Mouse (Mus musculus) ES-E14 (cell line): ENCODE data around the gene Errfi1. TPM values are rescaled to one million over a fixed set of nuclear protein-coding genes. Genes with fewer than 3 reads are reported as not detected.

Source experiments
- DNase-seq: peaks from one replicate; pipeline ENCODE4 v3.0.0-alpha.2; 2013; ENCODE audit warnings: low read depth, low spot score
- H3K27ac ChIP-seq: 2 replicates; pipeline ENCODE4 v1.5.1; 2012; ENCODE audit warnings: low read depth, mild to moderate bottlenecking, low read length, moderate library complexity, mixed read lengths; ENCODE audit not compliant: poor library complexity, insufficient read depth, severe bottlenecking
- H3K36me3 ChIP-seq: 2 replicates; pipeline ENCODE4 v1.6.1; 2012; ENCODE audit warnings: mild to moderate bottlenecking, low read length, moderate library complexity, mixed read lengths; ENCODE audit not compliant: control insufficient read depth, poor library complexity, insufficient read depth, severe bottlenecking
- H3K4me1 ChIP-seq, 2 experiments: fragments of 150-350 bp in 1 of 2; sonication (generic) in 1 of 2; 2 replicates each; pipeline ENCODE4 v1.6.1; 2012; ENCODE audit warnings: low read length in 2 of 2, mild to moderate bottlenecking in 1 of 2, mixed read lengths in 1 of 2; ENCODE audit not compliant: control insufficient read depth in 2 of 2, insufficient read depth in 2 of 2, poor library complexity in 1 of 2
- H3K4me3 ChIP-seq, 2 experiments: fragments of 150-350 bp in 1 of 2; sonication (generic) in 1 of 2; 2 replicates each; pipeline ENCODE4 v1.5.1; 2012; ENCODE audit warnings: low read length in 2 of 2, low read depth in 1 of 2, mild to moderate bottlenecking in 1 of 2, mixed read lengths in 1 of 2; ENCODE audit not compliant: insufficient read depth in 1 of 2, poor library complexity in 1 of 2, severe bottlenecking in 1 of 2
- H3K9ac ChIP-seq: 2 replicates; pipeline ENCODE4 v1.6.1; 2012; ENCODE audit warnings: low read depth, mild to moderate bottlenecking, low read length, mixed read lengths; ENCODE audit not compliant: poor library complexity, insufficient read depth, severe bottlenecking
- H3K9me3 ChIP-seq: fragments of 150-350 bp; sonication (generic); 2 replicates; pipeline ENCODE4 v1.6.1; 2012; ENCODE audit warnings: low read depth, mild to moderate bottlenecking, low read length; ENCODE audit not compliant: control insufficient read depth, insufficient read depth
- CHD2 ChIP-seq: IDR thresholded peaks from 2 replicates; pipeline ENCODE4 v1.6.1; 2014; ENCODE audit warnings: mild to moderate bottlenecking, low read depth, low read length, inconsistent platforms
- HCFC1 ChIP-seq: IDR thresholded peaks from 2 replicates; pipeline ENCODE4 v1.6.1; 2012; ENCODE audit warnings: low read length, inconsistent platforms, borderline replicate concordance; ENCODE audit not compliant: insufficient read depth
- MAFK ChIP-seq: IDR thresholded peaks from 2 replicates; pipeline ENCODE4 v1.6.1; 2014; ENCODE audit warnings: mild to moderate bottlenecking, low read depth, low read length, inconsistent platforms; ENCODE audit not compliant: insufficient read depth
- ZC3H11A ChIP-seq: IDR thresholded peaks from 2 replicates; pipeline ENCODE4 v1.6.1; 2012; ENCODE audit warnings: low read depth, mild to moderate bottlenecking, inconsistent platforms, low read length, borderline replicate concordance
- ZNF384 ChIP-seq: IDR thresholded peaks from 2 replicates; pipeline ENCODE4 v1.6.1; 2012; ENCODE audit warnings: low read depth, low read length, inconsistent platforms
- in situ Hi-C, 2 experiments: fragments of 600-800 bp; cut with MboI; formaldehyde crosslinking; loops; one replicate each; pipeline ENCODE4 v1.15.1; 2025; ENCODE audit warnings: low sequenced_read_pairs in 2 of 2, inconsistent platforms in 1 of 2; ENCODE audit not compliant: unreplicated experiment in 2 of 2
- total RNA-seq: library from RNA; depleted of rRNA; stranded (reverse); fragments of 300-350 nt; gene quantifications from 2 replicates; pipeline ENCODE4 v1.2.3, GENCODE M21; 2012

Gene Errfi1
- total RNA-seq, 1 experiment: 38.0 TPM

- Histone ChIP-seq H3K36me3 (peaks cover 2% of the 10 kb centered on the region; the same call in 1 of the 2 replicates), H3K4me1 (peaks cover 0 to 3% of the 10 kb centered on the region in 2 experiments; a peak in 1 of 4 replicates), H3K9me3 (no peaks in the 10 kb centered on the region), H3K27ac (no peak overlapping the region), H3K9ac (no peak overlapping the region), H3K4me3 (no peak overlapping the region)
- in situ Hi-C loops: no loop called here
- no peak for DNase-seq
- TF ChIP-seq ZC3H11A (no peak), ZNF384 (no peak), HCFC1 (no peak), CHD2 (no peak), MAFK (no peak)
Measured at GRCm38 (mm10) chr4:150860526-150860925, 6.8 kb downstream of the Errfi1 start.

DNA sequence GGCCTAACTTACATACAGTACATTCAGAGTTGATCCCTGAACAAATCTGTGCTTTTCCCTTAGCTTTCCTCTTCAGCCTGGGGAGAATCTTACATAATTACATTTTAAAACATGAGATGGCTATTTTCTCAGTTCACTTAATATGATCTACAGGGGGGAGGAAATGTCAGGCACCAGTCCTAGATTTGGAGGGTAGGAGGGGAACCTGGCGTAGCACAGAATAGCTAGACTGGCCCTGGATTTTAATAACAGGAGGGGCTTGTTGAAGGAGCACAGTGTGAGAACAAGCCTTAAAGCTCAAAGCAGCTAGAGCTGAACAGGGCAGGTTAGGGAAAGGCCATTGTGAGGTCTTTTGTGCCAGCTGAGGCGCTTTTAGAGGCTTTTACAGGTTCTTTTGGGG is 7.4 kb downstream of the Errfi1 start:
- H3K9me3 ChIP-seq: no peaks in the 10 kb centered on the region
- in situ Hi-C loops: no loop called here
- no peaks in the 10 kb centered on the region for H3K4me1 ChIP-seq
- no peak for DNase-seq
- peaks cover 7% of the 10 kb centered on the region; the same call in 1 of the 2 replicates for H3K36me3 ChIP-seq
- H3K4me3 ChIP-seq: no peak overlapping the region
- H3K27ac ChIP-seq: no peak overlapping the region
- H3K9ac ChIP-seq: no peak overlapping the region; the same call in 1 of the 2 replicates
- TF ChIP-seq ZNF384 (no peak), HCFC1 (no peak), CHD2 (no peak), ZC3H11A (no peak), MAFK (no peak)

- Histone ChIP-seq H3K36me3 (peaks cover 16% of the 10 kb centered on the region), H3K9ac (no peak overlapping the region), H3K9me3 (no peaks in the 10 kb centered on the region), H3K27ac (no peak overlapping the region), H3K4me3 (no peak overlapping the region), H3K4me1 (no peaks in the 10 kb centered on the region)
- in situ Hi-C loops: no loop called here
- no peak for DNase-seq
- TF ChIP-seq CHD2: no peak
- no peak for TF ChIP-seq ZNF384
- no peak for TF ChIP-seq ZC3H11A
- TF ChIP-seq HCFC1: no peak
- TF ChIP-seq MAFK: no peak
Measured at GRCm38 (mm10) chr4:150862626-150863375, 9.1 kb downstream of the Errfi1 start.

DNA sequence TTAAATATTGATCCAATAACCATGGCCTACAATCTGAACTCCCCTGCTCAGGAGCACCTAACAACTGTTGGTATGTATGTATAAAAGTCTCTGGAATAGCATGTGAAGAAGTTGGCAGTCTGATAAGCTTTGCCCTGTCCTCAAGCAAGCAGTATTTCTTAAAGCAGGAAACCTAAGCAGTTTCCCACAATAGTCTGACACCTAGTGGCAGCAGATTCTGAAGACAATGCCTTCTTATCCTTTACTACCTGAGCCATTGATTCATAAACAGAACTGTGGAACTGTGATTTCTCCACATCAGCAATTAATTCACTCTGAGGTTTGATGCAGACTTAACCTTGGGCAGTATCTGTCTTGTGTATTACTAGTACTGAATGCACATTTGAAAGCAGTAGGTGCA is 11.7 kb downstream of the Errfi1 start:
- H3K36me3 ChIP-seq: peaks cover 24% of the 10 kb centered on the region
- H3K4me3 ChIP-seq: no peak overlapping the region
- DNase-seq: no peak
- H3K9me3 ChIP-seq: no peaks in the 10 kb centered on the region
- TF ChIP-seq MAFK: no peak
- TF ChIP-seq ZC3H11A: no peak
- no peak for TF ChIP-seq CHD2
- TF ChIP-seq ZNF384: no peak
- TF ChIP-seq HCFC1: no peak
- in situ Hi-C loops: no loop called here
- no peak overlapping the region for H3K27ac ChIP-seq
- H3K9ac ChIP-seq: no peak overlapping the region
- H3K4me1 ChIP-seq: peaks cover 0 to 4% of the 10 kb centered on the region in 2 experiments; a peak in 1 of 4 replicates

GRCm38 (mm10) chr4:150866069-150866468 is 12.3 kb downstream of the Errfi1 start:
- Histone ChIP-seq H3K9ac (no peak overlapping the region), H3K4me3 (no peak overlapping the region), H3K9me3 (no peaks in the 10 kb centered on the region), H3K36me3 (peaks cover 24% of the 10 kb centered on the region), H3K27ac (no peak overlapping the region), H3K4me1 (peaks cover under 1 to 7% of the 10 kb centered on the region in 2 experiments; a peak in 2 of 4 replicates)
- TF ChIP-seq ZC3H11A (no peak), HCFC1 (no peak), MAFK (no peak), ZNF384 (no peak), CHD2 (no peak)
- in situ Hi-C loops: no loop called here
- no peak for DNase-seq
